Mouse (Mus musculus) cerebellum, adult 18-20 months (tissue): ENCODE measurements around the gene Atxn2l.

Source experiments
- DNase-seq, 2 experiments: peaks; one replicate each; pipeline ENCODE4 v3.0.0; 2021

Atxn2l gene

GRCm38 (mm10) chr7:126460623-126461399, 42.4 kb downstream of the Atxn2l start:
- no peak for DNase-seq

DNA sequence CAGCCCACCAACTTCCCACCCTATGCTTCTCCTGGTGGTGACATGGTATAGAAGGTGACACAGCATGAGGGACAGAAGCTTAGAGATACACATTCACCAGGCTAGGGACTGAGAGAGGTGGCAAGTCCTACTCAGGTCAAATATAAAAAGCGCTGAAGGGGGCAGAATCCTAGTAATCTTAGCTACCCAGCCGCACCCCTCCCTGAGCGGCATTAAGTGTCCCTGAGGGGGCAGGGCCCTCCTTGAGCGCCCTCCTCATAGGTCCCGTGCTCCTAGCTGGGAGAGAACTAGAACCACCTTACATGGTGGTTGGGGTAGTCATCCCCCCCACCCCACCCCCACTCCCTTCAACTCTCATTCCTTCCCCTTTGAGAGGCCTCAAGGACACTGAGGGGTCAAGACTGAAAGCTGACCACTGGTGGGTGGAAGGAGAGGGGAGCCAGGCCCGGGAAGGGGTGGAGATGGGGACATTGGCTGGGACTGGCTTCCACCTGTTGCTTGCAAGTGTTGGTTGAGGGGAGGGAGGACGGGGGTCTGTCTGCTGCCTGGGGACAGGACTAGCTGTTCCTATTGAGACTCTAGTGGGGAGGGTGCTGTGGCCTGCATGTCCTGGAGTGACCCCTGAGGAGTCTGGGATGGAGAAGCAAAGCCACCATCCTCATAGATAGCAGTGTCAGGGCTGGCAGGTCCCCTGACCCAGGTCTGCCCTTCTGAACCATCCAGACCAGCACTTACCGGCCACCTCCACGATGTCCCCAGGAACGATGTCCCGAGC, 44.2 kb downstream of the Atxn2l start:
- no peak for DNase-seq

DNA sequence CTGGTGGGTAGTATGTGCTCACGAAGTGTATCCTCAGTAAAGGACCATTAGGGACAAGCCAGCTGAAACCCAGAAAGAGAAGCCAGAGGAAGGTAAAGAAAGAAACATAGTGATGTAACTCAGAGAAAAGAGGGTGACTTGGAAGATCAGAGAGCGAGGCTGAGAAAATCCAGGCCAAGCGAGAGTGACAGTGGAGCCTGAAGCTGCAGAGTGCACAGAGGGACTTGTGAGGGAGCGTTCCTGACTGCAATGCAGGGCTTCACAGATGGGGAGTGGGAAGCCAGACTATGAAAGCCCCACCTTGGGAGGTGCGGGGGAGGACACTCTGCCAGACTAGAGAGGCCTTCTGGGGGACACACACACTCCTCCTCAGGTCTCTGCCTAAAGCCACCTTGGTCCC, 45.0 kb downstream of the Atxn2l start:
- DNase-seq: no peak

DNA sequence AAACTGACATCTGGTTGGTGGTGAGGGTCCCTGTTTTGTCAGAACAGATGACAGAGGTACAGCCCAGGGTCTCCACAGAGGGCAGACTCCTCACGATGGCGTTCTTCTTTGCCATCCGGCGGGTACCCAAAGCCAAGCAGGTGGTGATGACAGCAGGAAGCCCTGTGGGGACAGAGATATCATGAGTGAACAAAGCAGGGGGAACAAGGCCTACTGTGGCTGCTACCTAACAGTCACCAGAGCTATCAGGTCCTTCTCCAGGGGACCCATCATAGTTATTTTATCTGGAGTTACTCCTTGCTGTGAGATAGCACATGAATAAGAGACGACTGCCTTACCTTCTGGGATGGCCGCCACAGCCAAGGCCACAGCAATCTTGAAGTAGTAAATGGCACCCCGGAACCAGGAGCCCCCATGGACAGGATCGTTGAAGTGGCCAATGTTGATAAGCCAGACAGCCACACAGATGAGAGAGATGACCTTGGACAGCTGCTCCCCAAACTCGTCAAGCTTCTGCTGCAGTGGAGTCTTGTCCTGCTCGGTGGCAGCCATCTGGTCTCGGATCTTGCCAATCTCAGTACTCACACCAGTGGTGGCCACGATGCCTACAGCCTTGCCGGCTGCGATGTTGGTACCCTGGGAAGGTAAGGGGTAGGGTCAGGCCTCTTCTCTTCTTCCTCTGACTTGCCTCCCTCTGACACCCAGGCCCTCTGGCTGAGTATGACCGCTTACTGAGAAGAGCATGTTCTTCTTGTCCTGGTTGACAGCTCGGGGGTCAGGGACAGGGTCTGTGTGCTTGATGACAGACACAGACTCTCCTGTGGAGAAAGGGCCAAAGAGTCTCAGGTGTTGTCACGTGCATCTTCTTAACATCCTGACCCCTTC, 46.6 kb downstream of the Atxn2l start:
- DNase-seq: no peak

DNA sequence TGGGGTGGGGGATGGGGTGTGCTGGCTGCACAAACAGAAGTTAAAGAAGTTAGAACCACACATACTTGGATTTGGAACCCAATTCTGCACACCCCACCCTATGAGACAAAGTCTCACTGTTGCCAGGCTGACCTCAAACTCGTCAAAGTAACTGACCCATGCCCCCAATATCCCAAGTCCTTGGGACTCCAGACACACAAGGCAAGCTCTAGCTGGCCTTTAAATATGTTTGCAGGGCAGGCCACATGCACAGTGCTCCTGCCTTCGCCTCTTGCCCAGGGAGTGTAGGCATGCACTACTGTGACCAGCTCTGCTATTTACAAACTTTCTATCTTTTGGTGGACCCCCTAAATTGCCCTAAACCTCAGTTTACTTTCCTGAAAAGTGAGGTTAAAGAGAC, 48.0 kb downstream of the Atxn2l start:
- no peak for DNase-seq

DNA sequence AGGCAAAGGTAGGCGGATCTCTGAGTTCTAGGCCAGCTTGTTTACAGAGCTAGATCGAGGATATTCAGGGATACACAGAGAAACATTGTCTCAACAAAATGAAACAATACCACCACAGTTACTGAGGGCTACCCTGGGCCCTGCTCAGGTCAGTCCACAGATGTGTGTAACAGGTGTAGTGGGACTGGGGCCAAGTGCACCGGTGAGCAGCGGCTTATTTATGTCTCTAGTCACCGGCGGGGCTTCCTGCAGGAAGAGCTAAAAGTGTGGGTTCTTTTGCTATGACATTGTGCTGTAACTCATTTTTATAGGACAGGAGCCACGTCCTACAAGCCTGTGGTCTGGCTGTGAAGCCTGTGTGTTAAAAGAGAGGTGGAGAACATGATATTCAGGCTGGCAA, 49.4 kb downstream of the Atxn2l start:
- DNase-seq: no peak

DNA sequence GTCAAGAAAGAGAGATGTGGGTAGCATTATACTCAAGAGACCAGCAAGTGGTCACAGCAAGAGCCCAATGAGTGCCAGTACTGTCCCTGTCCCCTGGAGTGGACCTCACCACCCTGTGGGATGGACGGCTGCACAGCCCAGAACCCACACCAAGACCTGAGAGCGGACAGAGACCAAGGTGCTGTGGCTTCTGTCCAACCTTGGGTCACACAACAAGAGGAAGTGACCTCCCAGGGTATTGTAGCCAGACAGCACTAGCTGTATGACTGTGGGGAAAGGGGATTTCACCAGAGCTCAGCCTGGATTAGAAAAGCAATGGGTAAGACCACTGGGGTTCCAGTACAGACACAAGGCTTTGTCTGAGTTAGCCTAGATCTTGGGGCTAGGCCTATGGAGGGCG, 51.0 kb downstream of the Atxn2l start:
- DNase-seq: no peak

GRCm38 (mm10) chr7:126450641-126451040, 52.6 kb downstream of the Atxn2l start:
- DNase-seq: no peak

- DNase-seq: no peak
Measured at GRCm38 (mm10) chr7:126449991-126450390, 53.2 kb downstream of the Atxn2l start.

DNA sequence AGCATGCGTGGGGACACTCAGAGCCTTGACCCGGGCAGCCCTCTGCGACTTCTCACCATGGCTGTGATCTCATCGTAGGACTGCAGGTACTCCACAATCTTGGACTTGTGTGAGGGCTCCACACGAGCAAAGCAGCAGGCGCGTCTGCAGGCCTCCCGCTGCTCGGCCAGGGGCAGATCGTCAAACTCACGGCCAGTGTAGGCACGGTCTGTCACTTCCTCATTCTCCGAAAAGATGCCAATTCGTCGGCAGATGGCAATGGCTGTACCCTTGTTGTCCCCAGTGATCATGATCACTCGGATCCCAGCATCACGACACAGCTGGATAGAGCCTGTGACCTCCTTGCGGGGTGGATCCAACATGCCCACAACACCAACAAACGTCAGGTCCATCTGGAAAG, 54.8 kb downstream of the Atxn2l start:
- DNase-seq: no peak

- no peak for DNase-seq
Measured at GRCm38 (mm10) chr7:126446217-126446616, 57.0 kb downstream of the Atxn2l start.

DNA sequence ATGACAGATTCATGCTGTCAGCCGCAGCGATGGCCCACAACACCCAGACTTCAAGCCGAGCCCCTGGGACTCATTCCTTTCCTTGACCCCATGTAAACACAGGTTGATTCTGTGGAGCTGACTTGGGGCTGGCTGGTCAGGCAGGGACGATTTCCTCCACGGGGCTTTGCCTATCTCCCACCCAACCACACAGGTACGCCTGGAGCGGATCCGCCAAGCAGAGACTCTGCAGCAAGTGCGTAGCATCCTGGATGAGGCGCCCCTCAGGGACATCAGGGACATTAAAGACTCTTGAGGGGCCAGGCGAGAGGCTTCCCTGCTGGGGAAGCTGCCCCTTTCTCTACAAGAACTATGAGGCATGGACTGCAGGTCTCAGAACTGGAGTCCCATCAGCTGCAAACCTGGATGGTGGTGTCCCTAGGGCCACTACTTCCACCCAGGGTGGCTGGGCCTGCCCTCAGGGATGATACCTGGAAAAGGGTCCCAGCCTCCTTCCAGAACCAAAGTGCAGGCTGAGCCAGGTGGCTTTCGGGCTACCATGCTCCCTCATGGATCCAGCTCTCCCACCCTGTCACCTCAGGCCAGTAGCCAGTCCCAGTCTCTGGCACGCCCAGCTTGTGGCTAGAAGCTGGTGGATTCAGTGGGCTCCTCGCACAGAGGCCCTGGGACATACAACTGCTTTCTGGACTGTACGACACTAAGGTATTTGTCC, 58.0 kb downstream of the Atxn2l start:
- DNase-seq: no peak

- DNase-seq: no peak
Measured at GRCm38 (mm10) chr7:126444536-126444935, 58.7 kb downstream of the Atxn2l start.

DNA sequence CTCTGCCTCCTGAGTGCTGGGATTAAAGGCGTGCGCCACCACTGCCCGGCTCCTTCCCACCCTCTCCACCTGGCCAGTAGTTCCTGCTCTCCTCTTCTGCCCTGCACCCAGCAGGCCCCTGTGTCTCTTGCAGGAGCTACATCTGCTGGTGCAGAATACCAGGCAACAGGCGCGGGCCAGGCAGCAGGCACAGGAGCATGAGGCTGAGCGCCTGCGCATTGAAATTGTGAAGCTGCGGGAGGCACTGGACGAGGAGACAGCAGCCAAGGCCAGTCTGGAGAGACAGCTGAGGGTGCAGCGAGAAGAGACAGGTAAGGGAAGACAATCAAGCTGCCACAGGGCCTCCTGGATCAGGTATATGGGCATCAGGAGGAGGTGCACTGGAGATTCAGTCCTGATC, 59.2 kb downstream of the Atxn2l start:
- no peak for DNase-seq
